Mouse (Mus musculus) lung, postnatal 25 days (tissue): ENCODE results near the gene Tcea3.
A peak's percentile ranks its signal among the peaks of the same experiment; 100 is the strongest.

Experiments used
- DNase-seq: peaks from one replicate; pipeline ENCODE4 v3.0.0; 2022; ENCODE audit warnings: low spot score

Tcea3 gene

DNA sequence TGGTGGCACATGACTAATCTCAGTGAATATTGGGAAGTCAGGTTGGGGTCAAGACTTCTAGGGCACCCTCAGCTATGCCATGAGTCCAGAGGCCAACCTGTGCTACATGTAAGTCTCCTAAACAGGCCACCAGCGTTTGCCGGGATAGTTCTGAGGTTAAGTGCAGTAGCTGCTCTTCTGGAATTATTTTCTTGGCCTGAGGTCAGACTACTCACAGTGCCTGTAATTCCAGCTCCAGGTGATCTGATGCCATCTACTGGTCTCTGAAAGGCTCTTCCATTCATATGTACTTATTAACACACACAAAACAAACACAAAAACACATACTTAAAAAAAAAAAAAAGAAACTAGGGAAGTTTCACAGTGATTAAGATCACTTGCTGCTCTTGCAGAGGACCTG, 76.7 kb downstream of the Tcea3 start:
- DNase-seq, result peak; percentile 41
